Mouse (Mus musculus): ENCODE results near the gene Gtf2h3.

Gtf2h3 gene

DNA sequence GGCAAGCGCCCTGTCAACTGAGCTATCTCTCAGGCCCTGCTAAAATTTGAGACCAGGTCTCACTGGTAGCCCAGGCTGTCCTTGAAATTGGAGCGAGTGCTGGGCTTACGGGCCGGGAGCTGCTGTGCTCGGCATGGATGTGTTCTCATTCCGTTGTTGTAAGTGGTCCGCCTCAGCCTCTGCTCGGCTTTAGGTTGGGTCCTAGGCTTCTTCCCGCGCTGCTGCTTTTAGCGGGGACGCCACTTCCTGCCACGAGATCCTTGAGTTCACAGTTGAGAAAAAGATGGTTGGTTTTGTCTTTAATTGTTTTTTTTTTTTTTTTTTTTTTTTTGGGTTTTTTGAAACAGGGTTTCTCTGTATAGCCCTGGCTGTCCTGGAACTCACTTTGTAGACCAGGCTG lies 58.9 kb downstream of the Gtf2h3 start:
- no peak for DNase-seq

Data from layer of hippocampus, adult 9-11 months (tissue).